1 mouse cellular context compared by ENCODE assay signal in the genomic region with DNA sequence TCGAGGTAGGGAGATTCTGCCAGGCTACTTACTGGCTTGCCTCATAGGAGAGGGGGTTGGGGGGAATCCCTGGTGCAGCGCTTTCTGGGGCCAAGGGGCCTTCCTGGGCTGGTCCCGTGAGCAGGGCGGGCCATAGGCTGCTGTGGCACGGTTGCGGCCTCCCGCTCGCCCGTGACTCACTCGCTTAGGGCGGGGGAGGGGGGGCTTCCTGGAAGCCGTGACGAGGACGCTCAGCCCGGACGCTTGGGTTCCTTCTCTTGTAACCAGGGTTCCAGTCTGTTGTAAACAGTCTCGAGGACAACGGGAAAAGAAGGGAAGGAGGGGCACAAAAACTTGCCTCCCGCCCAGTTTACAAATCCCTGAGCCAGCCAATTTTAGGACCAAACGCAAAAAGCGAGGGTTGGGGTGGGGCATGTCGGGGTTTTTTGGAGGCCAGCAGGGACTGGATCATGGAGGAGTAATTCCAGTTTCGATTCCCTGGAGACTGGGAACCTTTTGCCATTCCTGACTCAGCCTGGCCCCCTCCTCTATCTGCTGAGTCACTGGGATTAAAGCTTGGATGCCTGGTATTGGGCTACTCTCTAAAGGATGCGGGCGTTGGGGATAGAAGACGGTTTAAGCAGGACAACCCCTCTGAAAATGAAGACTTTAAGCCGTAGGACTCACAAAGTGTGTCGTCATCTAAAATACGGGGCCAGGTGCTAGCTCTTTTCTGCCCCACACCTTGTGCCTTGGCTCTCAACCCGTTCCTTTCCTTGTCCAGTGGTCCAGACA.
A peak's percentile ranks its signal among the peaks of the same experiment; 100 is the strongest.
TF ChIP-seq lines count a peak whose summit lies in the region.

No protein-coding gene starts in this region.

TF ChIP-seq in CH12.LX, 34 proteins besides CTCF, POLR2A, EP300 and RAD21:
- TF ChIP-seq MYC (IDR thresholded peaks at IDR 0.05; ENCODE audit: low read depth, low read length) (0 out of 2 replicates have a peak, but pooled peaks have one; percentile 25), TBP (conservative IDR thresholded peaks at IDR 0.05; ENCODE audit: low read depth, low read length) (0 out of 2 replicates have a peak, but pooled peaks have one; percentile 19), USF2 (conservative IDR thresholded peaks at IDR 0.05; ENCODE audit: low read depth, low read length) (no peak), NRF1 (IDR thresholded peaks at IDR 0.05; ENCODE audit: low read depth, low read length) (0 out of 2 replicates have a peak, but pooled peaks have one; percentile 27), UBTF (IDR thresholded peaks at IDR 0.05; ENCODE audit: low read depth, low read length) (no peak), MXI1 (IDR thresholded peaks at IDR 0.05; ENCODE audit: low read depth, low read length) (peak; percentile 16; the same call in 1 of the 2 replicates), SIN3A (IDR thresholded peaks at IDR 0.05; ENCODE audit: low read length) (peak; percentile 12; the same call in 1 of the 2 replicates), JUND (conservative IDR thresholded peaks at IDR 0.05; ENCODE audit: low read depth, low read length) (no peak), ZMIZ1 (IDR thresholded peaks at IDR 0.05; ENCODE audit: low read depth, low read length) (no peak), MAZ (IDR thresholded peaks at IDR 0.05; ENCODE audit: low read depth, low read length) (peak; percentile 94), ZKSCAN1 (IDR thresholded peaks at IDR 0.05; ENCODE audit: borderline replicate concordance, low read depth, low read length) (no peak), MAFK (IDR thresholded peaks at IDR 0.05; ENCODE audit: insufficient replicate concordance, low read length) (peak; percentile 50; the same call in 1 of the 2 replicates), CHD1 (IDR thresholded peaks at IDR 0.05; ENCODE audit: low read depth, low read length) (no peak), IRF4 (IDR thresholded peaks at IDR 0.05; ENCODE audit: low read depth, low read length) (peak; percentile 77), RCOR1 (conservative IDR thresholded peaks at IDR 0.05; ENCODE audit: low read depth, low read length) (peak; percentile 90), ETS1 (conservative IDR thresholded peaks at IDR 0.05; ENCODE audit: low read depth, low read length) (peak; percentile 99), E2F4 (IDR thresholded peaks at IDR 0.05; ENCODE audit: insufficient replicate concordance, low read depth, low read length) (no peak), MEF2A (IDR thresholded peaks at IDR 0.05; ENCODE audit: borderline replicate concordance, low read depth, low read length) (peak; percentile 92), MAX (IDR thresholded peaks at IDR 0.05; ENCODE audit: low read length) (peak; percentile 20; the same call in 1 of the 2 replicates), PAX5 (IDR thresholded peaks at IDR 0.05; ENCODE audit: low read length) (no peak), TCF12 (IDR thresholded peaks at IDR 0.05; ENCODE audit: low read depth, low read length) (peak; percentile 85; the same call in 1 of the 2 replicates), ZC3H11A (IDR thresholded peaks at IDR 0.05; ENCODE audit: low read depth, low read length) (no peak), SMC3 (IDR thresholded peaks at IDR 0.05; ENCODE audit: low read depth, low read length) (no peak), HCFC1 (IDR thresholded peaks at IDR 0.05; ENCODE audit: low read depth, low read length) (peak; percentile 41; the same call in 1 of the 2 replicates), GABPA (IDR thresholded peaks at IDR 0.05; ENCODE audit: insufficient replicate concordance, low read depth, low read length) (no peak; the same call in 1 of the 2 replicates), BHLHE40 (IDR thresholded peaks at IDR 0.05; ENCODE audit: low read depth, low read length) (peak; percentile 100), ELF1 (IDR thresholded peaks at IDR 0.05; ENCODE audit: low read depth, low read length) (peak; percentile 65; the same call in 1 of the 2 replicates), CHD2 (IDR thresholded peaks at IDR 0.05; ENCODE audit: low read length) (peak; percentile 82)
